Mouse (Mus musculus) thymus, adult 18-20 months (tissue): ENCODE data around the gene Pramef8.
"Not testable (repeated sequence)": the region's sequence is repeated elsewhere in the genome, so short reads cannot be mapped to it uniquely, and the experiment has no call there.

ENCODE experiments used
- DNase-seq, 2 experiments: peaks; one replicate each; pipeline ENCODE4 v3.0.0; 2022; ENCODE audit warnings: mixed read lengths in 2 of 2

The Pramef8 gene

DNA sequence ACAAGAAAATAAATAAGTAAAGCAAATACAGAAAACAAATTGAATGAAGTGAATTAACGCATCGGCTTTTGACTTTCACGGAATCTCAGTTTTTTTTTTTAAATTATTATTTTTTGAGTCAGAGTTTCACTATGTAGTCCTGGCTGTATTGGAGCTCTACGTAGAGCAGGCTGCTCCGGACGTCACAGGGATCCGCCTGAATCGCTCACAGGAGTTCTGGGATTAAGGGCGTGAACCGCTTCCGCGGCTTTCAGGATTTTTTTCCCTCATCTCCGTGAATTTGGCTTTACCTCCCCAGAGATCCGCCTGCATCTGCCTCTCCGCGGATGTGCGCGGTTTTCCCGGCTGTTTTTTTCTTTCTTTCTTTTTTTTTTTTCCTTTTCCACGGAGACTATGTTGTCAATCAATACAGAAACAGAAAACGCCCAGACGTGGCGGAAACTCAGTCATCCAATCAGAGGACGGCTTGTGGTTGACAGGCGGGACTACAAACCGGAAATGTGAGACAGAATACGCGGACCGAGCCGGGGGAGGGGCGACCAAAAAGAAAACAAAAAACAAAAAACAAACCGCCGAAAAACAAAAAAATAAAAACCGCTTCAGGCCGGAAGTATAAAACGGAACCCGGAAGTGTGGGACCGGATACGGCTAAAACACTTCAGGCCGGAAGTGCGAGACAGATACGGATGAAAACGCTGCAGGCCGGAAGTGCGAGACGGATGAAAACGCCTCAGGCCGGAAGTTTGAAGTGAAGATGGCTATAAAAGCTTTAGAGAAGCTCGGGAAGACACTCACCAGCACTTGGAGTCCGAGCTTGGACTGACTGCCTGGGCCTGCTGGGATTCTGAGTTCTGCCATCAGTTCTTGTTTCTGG lies at the start of gene Pramef8:
Gene Pramef8, plus strand, starts transcription at position 208 of the 874 bp plus-strand sequence.
- peak; percentile 69 to 81 for DNase-seq

DNA sequence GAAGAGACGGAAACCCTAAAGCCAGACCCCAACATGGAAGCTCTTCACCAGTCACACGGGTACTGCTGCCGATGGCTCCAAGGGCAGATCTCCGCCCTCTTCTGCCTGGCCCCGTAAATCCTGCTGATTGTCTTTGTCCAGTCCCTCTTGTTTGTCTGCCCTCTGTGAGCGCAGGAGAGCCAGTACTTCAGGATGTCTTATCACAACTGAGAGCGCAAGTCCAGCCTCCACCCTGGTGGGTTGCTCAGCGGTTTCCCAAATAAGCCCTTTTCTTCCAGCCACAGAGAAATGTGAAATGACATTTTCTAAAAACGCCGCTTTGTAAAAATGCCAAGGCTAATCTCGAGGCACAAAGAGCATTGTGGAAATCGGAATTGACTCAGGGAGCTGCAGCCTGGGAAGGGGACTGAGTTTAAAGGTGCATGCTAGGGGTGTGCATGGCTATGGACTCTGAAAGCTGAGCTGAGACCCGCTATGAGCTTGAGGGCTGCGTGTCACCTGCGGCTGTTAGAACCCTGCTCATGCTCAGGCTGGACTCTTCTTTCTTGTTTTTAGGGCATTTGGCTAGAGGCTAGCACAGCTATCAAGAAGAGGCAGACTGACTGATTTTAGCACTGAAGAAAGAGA lies 45.7 kb upstream of the Pramef8 start:
- DNase-seq: no peak

DNA sequence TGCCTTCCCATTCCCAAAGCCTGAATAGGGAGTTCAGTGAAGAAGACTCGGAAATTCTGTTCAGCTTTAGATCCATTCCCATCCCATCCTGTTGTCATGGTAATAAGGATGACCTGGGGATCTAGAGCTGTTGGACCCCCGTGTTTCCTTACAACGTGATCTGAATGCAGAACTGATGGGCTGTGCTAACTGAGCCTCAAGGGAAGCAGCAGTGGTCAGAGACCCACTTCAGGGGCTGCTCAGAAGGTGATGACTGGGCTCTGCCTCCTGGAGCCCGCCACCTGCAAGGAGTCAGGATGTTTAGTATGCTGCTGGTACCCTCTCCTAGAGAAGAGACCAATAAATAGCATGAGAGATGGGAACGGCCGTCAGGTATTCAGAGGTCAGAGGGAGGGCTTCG lies 32.7 kb upstream of the Pramef8 start:
- no peak for DNase-seq

DNA sequence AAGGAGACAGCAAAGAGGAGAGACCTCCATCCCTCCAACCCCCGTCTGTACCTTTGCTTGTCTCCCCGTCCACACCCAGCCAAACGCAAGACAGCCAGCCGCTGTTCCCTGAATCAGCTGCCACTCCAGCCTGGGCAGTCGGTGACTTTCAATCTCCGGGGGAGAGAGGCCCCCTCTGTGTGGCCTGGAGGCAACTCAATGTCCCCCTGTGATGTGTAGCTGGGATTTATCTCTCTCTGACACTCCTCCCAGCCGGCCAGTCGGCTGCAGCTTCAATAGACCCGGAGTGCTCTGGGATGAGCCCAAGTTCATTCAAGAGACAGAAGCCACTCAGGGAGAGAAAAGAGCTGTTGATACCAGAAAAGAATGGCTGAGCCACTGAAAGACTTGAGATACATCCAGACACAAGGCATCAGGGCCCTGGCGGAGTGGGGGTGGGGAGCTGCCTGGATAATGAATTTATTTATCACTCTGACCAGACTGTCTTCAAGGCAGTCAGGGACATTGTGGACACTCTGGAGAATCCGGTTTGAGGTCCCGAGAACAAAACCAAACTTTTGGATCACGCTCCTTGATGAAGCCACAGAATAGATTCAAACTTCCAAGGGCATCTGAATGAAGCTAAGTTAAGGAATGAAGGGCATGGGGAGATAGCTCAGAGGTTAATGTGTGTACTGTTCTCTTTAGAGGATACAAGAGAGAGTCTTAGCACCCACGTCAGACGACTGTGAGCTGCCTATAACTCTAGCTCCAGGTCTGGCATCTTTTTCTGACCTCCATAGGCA lies 32.1 kb upstream of the Pramef8 start:
- DNase-seq: no peak

DNA sequence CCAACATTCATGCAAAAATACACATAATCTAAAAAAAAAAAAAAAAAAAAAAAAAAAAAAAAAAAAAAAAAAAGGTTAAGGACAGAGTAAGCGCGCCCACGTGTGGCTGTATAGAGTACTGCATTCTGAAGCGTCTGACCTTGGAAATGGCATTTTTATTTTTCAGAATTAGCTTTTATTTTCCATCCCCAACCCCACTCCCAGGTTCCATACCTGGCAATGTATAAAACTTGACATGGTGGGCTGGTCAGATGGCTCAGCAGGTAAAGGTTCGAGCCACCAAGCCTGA lies 31.6 kb upstream of the Pramef8 start:
- no peak for DNase-seq

DNA sequence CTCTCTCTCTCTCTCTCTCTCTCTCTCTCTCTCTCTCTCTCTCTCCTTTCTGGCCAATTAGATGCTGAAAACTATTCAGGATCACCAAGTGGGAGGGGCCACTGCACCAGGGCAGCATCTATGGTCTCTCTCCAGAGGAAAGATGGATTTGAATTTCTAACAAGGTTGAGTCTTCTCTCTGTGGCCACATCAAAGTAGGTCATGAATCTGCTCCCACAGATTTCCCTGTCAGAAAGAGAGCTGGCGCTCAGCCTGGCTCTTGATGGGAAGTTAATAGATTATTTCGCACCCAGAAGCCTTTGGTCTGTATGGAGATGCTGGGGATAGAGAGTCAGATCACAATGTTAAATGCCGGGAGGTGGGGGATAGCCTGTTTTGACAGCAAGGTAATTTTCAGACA lies 30.1 kb upstream of the Pramef8 start:
- no peak for DNase-seq

DNA sequence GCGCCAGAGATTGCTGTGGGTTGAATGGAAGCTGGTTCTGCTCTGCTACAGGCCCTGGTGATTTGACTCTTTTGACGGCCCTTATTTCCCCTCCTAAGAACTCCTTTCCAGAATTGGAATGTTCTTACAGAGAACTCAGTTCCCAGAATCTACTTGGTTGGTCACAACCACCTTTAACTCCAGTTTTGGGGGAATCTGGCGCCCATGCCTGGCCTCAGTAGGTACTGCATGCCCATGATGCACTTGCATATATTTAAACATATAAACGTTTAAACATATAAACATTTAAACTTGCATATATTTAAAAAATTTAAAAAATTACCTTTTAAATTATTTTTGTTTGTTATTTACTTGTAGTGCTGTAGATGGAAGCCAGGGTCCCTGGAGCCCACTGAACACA lies 28.6 kb upstream of the Pramef8 start:
- no peak for DNase-seq

DNA sequence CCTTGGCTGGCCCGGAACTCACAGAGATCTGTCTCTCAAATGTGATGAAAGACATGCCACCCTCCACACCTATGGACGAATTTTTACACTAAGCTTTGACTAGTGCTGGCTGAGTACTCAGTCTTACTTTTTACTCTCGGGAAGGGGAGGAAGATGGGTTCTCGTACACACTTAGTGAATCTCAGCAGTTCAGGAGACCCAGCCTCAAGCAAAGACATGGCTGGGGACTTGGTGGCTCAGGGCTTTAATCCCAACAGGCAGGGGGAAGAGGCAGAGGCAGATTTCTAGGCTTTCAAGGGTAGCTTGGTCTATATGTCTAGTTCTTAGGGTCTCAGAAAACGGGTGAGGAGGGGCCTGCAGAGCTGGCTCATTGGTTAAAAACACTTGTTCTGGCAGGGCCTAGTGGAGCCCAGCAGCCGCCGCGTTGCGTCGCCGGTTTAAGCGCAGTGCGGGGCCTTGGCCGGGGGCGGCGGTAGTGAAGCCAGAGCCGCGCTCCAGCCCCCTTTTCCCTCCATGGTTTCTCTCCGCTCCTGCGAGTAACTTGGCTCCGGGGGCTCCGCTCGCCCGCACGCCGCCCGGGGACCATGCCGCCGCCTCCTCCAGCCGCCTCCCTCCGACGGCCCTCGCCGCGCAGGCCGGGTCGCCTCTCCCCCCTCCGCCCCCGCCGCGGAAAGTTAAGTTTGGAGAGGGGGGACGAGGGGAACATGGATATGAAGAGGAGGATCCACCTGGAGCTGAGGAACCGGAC lies 23.1 kb upstream of the Pramef8 start:
- no peak for DNase-seq

DNA sequence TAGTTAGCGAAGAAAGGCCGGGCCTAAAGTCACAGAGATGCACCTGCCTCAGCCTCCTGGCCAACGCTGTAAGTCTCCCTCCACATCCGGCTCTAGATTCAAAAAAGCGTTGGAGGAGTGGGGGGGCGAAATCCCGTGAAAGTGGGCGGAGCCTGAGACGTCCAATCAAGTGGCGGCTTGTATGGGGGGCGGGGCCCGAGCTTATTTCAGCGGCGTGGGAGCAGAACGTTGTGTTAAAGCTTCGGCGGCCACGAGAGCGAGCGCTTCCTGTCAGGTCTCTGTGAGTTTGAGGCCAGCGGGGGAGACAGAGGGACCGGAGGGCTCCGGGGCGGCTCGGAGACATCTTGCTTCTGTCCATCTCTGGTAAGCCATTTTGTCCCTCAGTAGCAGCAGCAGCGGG lies 18.0 kb upstream of the Pramef8 start, which contains the start of gene Pramel1:
Gene Pramel1, plus strand, starts transcription at position 248 of the 400 bp plus-strand sequence.
- no peak for DNase-seq

DNA sequence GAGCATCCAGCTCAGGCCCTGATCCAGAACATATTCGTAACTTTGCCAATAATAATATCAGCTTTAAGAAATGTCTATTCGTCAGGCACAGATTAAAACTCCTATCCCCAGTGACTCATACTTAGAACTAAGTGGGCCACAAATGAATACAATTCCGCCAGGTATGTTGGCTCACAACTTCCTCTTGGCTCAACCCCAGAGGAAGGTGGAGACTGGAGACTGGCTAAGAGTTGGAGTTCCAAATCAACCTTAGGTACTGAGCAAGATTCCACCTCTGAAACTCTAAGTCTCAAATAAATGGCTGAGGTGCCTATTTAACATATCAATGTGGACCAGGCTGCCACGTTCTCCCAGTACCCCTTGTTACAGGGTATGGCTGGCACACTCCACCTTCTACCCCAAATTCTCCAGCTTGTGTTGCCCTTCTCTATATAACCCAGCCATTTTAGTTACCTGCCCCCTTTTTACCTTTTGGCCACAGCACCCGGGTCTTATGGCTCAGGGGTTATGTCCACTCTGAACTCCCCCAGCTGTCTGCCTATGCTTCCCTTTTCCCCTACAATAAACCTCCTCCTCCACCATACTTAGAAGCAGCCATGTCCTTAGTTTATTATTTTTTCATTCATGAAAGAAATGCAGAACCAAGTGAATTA lies 534 bp upstream of the Pramef8 start:
- no peak for DNase-seq

DNA sequence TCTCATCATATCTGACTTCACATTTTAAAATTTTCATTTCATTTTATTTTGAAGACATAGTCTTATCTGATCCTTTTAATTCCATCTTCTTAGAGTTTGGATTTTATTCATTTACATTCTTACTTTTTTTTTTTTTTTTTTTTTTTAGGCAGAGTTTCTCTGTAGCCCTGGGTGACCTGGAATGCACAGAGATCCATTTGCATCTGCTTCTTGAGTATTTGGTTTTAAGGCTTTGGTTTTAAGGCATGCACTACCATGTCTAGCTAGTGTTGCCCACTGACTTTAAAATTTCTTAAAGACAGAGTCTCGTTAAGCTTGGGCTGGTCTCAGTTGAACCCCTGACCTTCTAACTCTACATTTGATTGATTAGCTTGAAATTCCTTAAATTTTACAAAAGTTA lies 1.4 kb downstream of the Pramef8 start:
- no peak for DNase-seq

DNA sequence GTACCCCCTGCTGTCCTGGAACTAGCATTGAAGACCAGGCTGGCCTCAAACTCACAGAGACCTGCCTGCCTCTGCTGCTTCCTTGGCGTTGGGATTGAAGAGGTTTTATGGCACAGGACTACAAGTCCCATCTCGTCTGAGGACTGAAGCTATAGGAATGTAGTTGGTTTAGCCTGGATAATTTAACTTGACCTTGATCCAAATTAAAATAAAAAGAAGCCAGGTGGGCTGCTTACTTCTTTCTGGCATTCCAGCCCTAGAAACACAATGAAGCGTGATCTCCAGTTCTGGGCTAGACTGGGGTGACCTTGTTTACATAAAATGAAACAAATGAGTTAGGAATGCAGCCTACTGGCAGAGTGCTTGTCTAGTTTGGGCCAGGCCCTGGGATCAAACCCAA lies 1.9 kb downstream of the Pramef8 start:
- no peak for DNase-seq

DNA sequence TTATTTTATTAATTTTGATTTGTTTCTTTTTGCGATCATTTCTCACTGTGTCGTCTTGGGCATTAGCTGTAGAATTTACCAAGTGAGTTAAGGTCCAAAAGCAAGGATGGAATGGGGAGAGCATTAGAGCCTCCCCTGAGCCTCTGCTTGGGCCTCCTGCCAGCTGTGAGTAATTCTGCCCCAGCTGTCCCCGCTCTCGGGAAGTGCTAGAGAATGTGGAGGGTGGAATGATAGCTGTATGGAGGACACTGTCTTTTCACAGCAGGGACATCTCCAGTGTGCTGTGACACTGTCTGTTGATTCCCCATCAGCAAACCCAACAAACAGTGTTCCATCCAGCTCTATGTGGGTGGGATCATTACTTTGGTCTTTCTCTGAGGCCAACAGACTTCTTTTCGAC lies 14.5 kb downstream of the Pramef8 start:
- not testable (repeated sequence) for DNase-seq

DNA sequence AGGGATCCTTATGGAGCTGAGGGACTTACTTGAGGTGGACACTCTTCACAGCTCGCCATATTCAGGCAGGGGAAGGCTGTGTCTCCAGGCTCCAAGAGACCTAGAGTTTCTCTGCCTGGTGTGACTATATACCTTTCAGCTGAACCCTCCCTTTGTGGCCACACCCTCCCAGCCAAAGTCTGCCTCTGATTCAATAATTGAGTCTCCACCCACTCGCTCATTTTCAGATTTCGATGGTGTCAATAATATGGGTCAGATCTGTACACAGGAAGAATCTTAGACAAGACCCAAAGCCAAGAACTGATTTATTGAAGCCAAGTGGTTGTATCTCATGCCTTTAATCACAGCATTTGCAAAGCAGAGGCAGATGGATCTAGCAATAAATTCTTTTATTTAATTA lies 38.0 kb downstream of the Pramef8 start, which contains the start of gene Oog4:
Gene Oog4, minus strand, starts transcription at position 101 of the 400 bp plus-strand sequence.
- no peak for DNase-seq
